Mouse (Mus musculus): Measurements from ENCODE around the gene Gpr182. TPM values are rescaled to one million over a fixed set of nuclear protein-coding genes. Genes with fewer than 3 reads are reported as not detected.

Gene Gpr182
- polyA plus RNA-seq, 1 experiment from 2014 or later: 0.67 TPM

DNA sequence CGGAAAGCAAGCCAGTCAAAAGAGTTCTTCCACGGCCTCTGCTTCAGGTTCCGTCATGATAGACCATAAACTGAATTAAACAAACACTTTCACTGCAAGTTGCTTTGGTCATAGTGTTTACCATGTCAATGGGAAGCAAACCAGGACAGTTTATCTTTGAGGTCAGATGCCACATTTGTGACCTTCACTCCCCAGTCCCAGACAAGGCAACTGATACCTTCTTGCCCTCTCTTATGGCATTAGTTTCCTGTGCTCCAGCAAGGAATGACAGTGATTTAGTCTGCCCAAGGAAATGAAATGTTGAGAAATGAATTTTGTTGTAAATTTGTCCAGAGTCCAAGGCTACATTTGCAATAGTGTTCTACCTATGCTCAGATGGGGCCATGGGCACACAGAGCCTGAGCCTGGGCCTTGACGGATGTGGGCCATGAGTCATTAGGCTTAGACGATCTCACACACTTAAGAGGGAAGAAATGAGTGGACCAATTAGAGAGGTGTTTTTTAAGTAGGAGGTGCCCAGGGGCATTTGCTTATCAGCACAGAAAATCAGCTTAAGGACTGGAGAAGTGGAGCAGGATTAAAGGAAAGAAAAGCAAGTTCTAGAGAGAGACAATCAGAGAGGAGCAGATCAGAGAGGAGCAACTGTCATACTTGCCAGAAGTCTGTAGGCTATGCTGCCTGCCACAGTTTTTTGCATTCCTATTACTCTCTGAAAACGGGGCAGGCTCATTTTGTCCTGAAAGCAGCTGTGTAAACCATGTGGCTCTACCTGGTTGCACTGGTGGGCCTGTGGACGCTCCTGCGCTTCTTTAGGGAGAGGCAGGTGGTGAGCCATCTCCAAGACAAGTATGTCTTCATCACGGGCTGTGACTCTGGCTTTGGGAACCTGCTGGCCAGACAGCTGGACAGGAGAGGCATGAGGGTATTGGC lies 7.9 kb upstream of the Gpr182 start, which contains the start of the genes Rdh1 and Rdh16f1:
Gene Rdh1 (plus strand): TSS at position 541 of the 930 bp plus-strand sequence.
Gene Rdh16f1 (plus strand): TSS at position 607 of the 930 bp plus-strand sequence.
- DNase-seq: no peak
- H3K9me3 ChIP-seq (ENCODE audit: control insufficient read depth, low read length): no peaks in the 10 kb centered on the region
- no peak within 1 kb of the TSS for H3K27ac ChIP-seq (replicated peaks; ENCODE audit: low read depth, low read length)
- no peaks in the 10 kb centered on the region for H3K4me1 ChIP-seq (ENCODE audit: control insufficient read depth, insufficient read depth, low read length)
- no peak within 1 kb of the TSS for H3K9ac ChIP-seq (replicated peaks; ENCODE audit: low read length)
- 81% methylated on average over 9 of the region's 9 CpGs for WGBS
- no peak within 1 kb of the TSS for H3K4me2 ChIP-seq (ENCODE audit: low read length)
- no peak for ATAC-seq (ENCODE audit: low FRiP score, low TSS enrichment)
- no peaks in the 10 kb centered on the region for H3K36me3 ChIP-seq (ENCODE audit: control insufficient read depth, insufficient read depth, low read length)
- no peak within 1 kb of the TSS for H3K4me3 ChIP-seq (replicated peaks; ENCODE audit: low read depth, low read length)
- H3K27me3 ChIP-seq (ENCODE audit: control insufficient read depth, insufficient read depth, low read length): no peaks in the 10 kb centered on the region

DNA sequence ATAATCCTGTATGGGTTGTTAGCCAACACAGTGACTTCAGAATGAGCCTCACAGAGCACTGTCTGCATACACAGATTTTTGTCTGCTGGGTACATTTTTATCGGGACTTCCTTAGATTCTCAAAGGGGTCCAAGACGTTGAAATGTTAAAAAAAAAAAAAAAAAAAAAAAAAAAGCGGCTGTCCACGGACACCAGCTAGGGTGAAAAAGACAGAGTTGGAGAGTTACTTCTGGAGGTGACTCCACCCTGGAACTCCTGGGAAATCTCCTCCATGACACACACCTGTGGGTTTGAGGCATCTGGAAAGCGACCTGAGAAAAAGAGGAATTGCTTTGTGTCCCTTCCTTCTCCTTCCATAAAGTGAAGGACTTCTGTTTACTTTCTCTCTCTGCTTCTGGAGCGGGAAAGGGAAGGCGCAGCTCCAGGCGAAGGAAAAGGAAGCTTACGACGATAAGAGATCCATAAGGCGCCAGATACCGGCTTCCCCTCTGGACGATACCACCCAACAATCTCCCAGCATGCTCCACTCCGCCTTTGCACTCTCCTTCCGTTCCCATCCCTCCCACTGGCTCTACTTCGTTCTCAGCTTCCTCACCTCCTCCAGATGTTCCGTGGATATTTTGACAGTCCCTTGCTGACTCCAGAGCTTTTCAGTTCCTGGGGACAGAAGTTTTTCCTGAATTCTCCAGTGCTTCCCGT lies 4.4 kb upstream of the Gpr182 start:
- no peak overlapping the region for H3K9ac ChIP-seq (replicated peaks; ENCODE audit: low read length)
- no peaks in the 10 kb centered on the region for H3K36me3 ChIP-seq (ENCODE audit: control insufficient read depth, insufficient read depth, low read length)
- WGBS: 56% methylated on average over 18 of the region's 18 CpGs
- no peaks in the 10 kb centered on the region for H3K9me3 ChIP-seq (ENCODE audit: control insufficient read depth, low read length)
- no peak overlapping the region for H3K4me3 ChIP-seq (replicated peaks; ENCODE audit: low read depth, low read length)
- peak overlapping the region; percentile 28 for H3K4me2 ChIP-seq (ENCODE audit: low read length)
- no peaks in the 10 kb centered on the region for H3K27me3 ChIP-seq (ENCODE audit: control insufficient read depth, insufficient read depth, low read length)
- ATAC-seq (ENCODE audit: low FRiP score, low TSS enrichment) (no peak), DNase-seq (no peak)
- H3K4me1 ChIP-seq (ENCODE audit: control insufficient read depth, insufficient read depth, low read length): no peaks in the 10 kb centered on the region
- H3K27ac ChIP-seq (replicated peaks; ENCODE audit: low read depth, low read length): no peak overlapping the region

DNA sequence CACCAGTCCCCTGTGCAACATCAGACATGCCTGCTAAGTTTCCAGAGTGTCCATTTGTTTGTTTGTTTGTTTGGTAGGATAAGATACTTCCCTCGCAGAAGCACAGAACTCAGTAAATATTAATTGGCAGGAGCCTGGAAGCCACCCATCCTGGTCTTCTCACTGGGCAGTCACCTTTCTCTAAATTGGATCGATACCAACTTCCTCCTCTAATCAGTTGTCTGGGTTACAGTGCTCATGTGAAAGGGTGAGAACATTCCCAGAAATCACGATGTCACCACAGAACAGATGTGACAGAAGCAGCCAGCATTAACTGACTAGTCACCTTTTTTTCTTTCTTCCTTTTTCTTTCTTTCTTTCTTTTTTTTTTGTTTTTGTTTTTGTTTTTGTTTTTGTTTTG lies 3.7 kb upstream of the Gpr182 start:
- H3K4me2 ChIP-seq (ENCODE audit: low read length): no peak overlapping the region
- H3K9me3 ChIP-seq (ENCODE audit: control insufficient read depth, low read length): no peaks in the 10 kb centered on the region
- no peaks in the 10 kb centered on the region for H3K27me3 ChIP-seq (ENCODE audit: control insufficient read depth, insufficient read depth, low read length)
- no peak for ATAC-seq (ENCODE audit: low FRiP score, low TSS enrichment)
- no peak overlapping the region for H3K27ac ChIP-seq (replicated peaks; ENCODE audit: low read depth, low read length)
- no peak for DNase-seq
- H3K4me1 ChIP-seq (ENCODE audit: control insufficient read depth, insufficient read depth, low read length): no peaks in the 10 kb centered on the region
- no peak overlapping the region for H3K9ac ChIP-seq (replicated peaks; ENCODE audit: low read length)
- H3K36me3 ChIP-seq (ENCODE audit: control insufficient read depth, insufficient read depth, low read length): no peaks in the 10 kb centered on the region
- whole genome bisulfite sequencing: 92% methylated on average over 3 of the region's 3 CpGs
- no peak overlapping the region for H3K4me3 ChIP-seq (replicated peaks; ENCODE audit: low read depth, low read length)

DNA sequence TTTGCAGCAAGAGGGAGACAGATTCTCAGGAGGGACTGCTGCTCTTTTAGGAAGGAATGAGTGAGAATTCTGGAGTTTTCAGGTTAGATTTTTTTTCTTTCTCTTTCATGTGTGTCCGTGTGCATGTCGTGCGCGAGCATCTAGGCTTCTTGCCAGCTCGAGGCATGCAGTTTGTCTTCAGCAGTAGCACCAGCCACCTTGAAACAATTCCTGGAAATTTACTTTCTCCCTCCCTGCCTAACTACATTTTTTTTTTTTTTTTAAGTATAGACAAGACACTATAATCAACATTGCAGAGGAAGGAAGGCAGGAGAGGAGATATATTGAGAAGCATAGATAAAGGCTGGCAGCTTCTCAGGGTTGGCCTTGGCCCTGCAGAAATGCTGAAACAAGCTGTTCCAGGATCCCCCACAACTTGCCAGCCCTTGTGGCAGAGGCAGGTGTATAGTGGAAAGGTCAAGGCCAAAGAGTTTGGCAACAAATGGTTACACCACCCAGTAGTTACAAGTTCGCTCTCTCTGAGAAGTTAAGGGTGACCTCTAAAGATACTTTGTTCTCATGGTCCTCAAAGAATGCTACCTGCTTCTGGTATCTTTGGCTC lies 3.1 kb upstream of the Gpr182 start:
- DNase-seq: no peak
- no peaks in the 10 kb centered on the region for H3K27me3 ChIP-seq (ENCODE audit: control insufficient read depth, insufficient read depth, low read length)
- no peaks in the 10 kb centered on the region for H3K9me3 ChIP-seq (ENCODE audit: control insufficient read depth, low read length)
- H3K9ac ChIP-seq (replicated peaks; ENCODE audit: low read length): no peak overlapping the region
- H3K4me3 ChIP-seq (replicated peaks; ENCODE audit: low read depth, low read length): no peak overlapping the region
- ATAC-seq (ENCODE audit: low FRiP score, low TSS enrichment): no peak
- H3K4me2 ChIP-seq (ENCODE audit: low read length): no peak overlapping the region
- no peaks in the 10 kb centered on the region for H3K4me1 ChIP-seq (ENCODE audit: control insufficient read depth, insufficient read depth, low read length)
- H3K36me3 ChIP-seq (ENCODE audit: control insufficient read depth, insufficient read depth, low read length): no peaks in the 10 kb centered on the region
- WGBS: 85% methylated on average over 6 of the region's 6 CpGs
- H3K27ac ChIP-seq (replicated peaks; ENCODE audit: low read depth, low read length): no peak overlapping the region

DNA sequence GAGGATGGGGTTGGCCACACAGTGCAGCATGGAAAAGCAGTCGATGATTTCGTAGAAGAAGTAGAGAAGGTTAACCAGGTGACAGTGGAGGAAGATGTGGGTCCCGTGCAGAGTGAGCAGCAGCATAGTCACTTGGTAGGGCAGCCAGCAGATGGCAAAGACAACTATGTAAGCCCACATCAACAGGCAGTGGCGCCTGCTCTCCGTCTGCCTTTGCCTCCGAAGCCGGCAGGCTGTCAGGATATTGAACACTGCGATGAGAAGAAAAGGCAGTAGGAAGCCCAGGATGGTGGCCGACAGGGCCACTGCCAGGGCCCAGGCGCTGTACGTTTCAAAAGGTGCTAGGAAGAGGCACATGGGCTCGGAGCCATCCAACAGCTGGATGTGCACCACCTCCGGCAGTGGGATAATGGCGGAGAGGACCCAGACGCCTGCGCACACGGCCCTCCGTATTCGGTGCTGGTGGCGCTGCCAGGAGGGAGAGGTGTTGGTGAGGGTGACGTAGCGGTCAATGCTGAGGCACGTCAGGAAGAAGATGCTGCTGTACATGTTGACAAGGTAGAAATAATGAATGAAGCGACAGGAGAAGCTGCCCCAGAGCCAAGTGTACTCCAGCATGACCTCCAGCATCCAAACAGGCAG lies 1.3 kb downstream of the Gpr182 start:
- Histone ChIP-seq H3K27me3 (ENCODE audit: control insufficient read depth, insufficient read depth, low read length) (no peaks in the 10 kb centered on the region), H3K4me2 (ENCODE audit: low read length) (peak overlapping the region; percentile 39), H3K4me3 (replicated peaks; ENCODE audit: low read depth, low read length) (peak overlapping the region; percentile 11; the same call in 1 of the 2 replicates), H3K4me1 (ENCODE audit: control insufficient read depth, insufficient read depth, low read length) (no peaks in the 10 kb centered on the region), H3K36me3 (ENCODE audit: control insufficient read depth, insufficient read depth, low read length) (peaks cover 31% of the 10 kb centered on the region), H3K27ac (replicated peaks; ENCODE audit: low read depth, low read length) (no peak overlapping the region), H3K9me3 (ENCODE audit: control insufficient read depth, low read length) (no peaks in the 10 kb centered on the region), H3K9ac (replicated peaks; ENCODE audit: low read length) (no peak overlapping the region)
- ATAC-seq (ENCODE audit: low FRiP score, low TSS enrichment) (no peak), DNase-seq (no peak)
- WGBS: 49% methylated on average over 24 of the region's 24 CpGs

DNA sequence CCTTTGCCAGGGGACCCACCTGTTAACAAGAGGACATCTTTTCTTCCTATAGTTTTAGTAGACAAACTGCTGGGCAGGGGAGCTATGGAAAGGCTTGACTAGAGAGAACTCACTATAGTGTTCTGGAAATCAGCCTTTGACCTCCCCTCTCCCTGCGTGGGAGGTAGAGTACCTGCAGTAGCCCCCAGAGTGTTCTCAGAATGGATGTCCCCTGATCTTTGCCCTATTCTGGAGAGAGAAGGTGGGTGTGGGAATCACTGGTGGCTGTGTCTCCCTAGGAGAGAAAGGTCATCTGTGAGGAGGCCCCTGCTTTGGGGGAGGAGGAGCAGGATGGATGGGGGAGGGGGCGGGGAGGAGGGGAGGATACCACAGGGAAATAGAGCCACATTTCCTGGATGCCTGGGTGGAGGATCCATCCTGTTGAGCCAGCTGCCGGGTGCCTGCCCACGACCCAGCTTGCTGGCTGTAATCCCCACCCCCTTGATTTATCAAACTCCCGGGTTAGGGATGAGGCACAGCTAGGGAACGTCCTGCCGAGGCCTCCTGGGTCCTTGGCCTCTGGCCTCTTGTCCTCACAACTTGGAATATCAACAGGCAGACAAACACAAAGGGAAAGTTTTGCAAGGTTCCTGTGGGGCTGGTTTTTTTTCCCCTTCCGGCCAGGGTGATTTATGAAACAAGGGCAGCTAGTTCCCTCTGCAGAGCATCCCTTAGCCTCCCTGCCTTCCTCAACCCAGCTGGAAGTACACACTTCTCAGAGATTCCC lies 2.5 kb downstream of the Gpr182 start:
- DNase-seq (no peak), ATAC-seq (ENCODE audit: low FRiP score, low TSS enrichment) (no peak)
- Histone ChIP-seq H3K36me3 (ENCODE audit: control insufficient read depth, insufficient read depth, low read length) (peaks cover 43% of the 10 kb centered on the region), H3K27me3 (ENCODE audit: control insufficient read depth, insufficient read depth, low read length) (no peaks in the 10 kb centered on the region), H3K9me3 (ENCODE audit: control insufficient read depth, low read length) (no peaks in the 10 kb centered on the region), H3K4me1 (ENCODE audit: control insufficient read depth, insufficient read depth, low read length) (no peaks in the 10 kb centered on the region), H3K9ac (replicated peaks; ENCODE audit: low read length) (no peak overlapping the region), H3K27ac (replicated peaks; ENCODE audit: low read depth, low read length) (no peak overlapping the region), H3K4me2 (ENCODE audit: low read length) (no peak overlapping the region), H3K4me3 (replicated peaks; ENCODE audit: low read depth, low read length) (no peak overlapping the region)
- WGBS: 10% methylated on average over 8 of the region's 8 CpGs

DNA sequence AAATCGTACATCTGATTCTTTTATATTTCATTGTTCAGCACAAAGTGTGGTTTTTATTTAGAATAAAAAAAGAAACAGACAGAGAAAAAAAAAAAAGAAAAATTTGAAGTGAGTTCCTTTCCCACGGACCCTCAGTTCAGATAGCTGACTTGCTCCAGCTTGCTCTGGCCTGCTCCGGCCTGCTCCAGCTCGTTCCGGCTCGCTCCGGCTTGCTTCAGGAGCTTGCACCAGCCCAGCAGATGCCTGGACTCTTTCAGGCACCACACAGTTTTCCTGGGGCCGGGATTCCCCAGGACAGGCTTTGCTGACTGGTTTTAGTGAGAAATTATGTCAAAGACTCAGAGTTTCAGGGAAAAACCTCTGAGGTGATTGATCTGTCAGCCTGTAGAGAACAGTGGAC lies 4.3 kb downstream of the Gpr182 start:
- no peaks in the 10 kb centered on the region for H3K4me1 ChIP-seq (ENCODE audit: control insufficient read depth, insufficient read depth, low read length)
- H3K9ac ChIP-seq (replicated peaks; ENCODE audit: low read length): no peak overlapping the region
- H3K9me3 ChIP-seq (ENCODE audit: control insufficient read depth, low read length): no peaks in the 10 kb centered on the region
- WGBS: 97% methylated on average over 8 of the region's 8 CpGs
- H3K27ac ChIP-seq (replicated peaks; ENCODE audit: low read depth, low read length): no peak overlapping the region
- no peaks in the 10 kb centered on the region for H3K27me3 ChIP-seq (ENCODE audit: control insufficient read depth, insufficient read depth, low read length)
- H3K4me2 ChIP-seq (ENCODE audit: low read length): no peak overlapping the region
- DNase-seq (no peak), ATAC-seq (ENCODE audit: low FRiP score, low TSS enrichment) (no peak)
- peaks cover 61% of the 10 kb centered on the region for H3K36me3 ChIP-seq (ENCODE audit: control insufficient read depth, insufficient read depth, low read length)
- no peak overlapping the region for H3K4me3 ChIP-seq (replicated peaks; ENCODE audit: low read depth, low read length)

DNA sequence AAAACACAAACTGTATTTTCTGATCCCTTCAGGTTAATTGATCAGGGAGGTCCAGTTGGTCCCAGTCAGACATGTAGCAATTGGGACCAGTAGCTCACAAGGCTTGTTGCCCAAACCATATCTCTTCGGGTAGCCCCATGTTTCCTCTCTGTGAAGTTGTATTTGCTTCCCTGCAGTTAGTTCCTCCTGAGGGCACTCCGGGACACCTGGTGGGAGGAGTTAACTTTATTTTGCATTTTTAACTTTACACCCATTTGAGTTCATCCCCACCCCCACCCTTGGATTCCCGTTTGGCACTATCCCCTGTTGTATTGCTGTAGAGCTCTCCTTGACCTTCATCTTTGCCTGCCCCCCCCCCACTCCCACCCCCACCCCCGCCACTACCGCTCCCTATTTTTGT lies 5.6 kb downstream of the Gpr182 start:
- Histone ChIP-seq H3K27ac (replicated peaks; ENCODE audit: low read depth, low read length) (no peak overlapping the region), H3K4me2 (ENCODE audit: low read length) (no peak overlapping the region), H3K4me1 (ENCODE audit: control insufficient read depth, insufficient read depth, low read length) (peaks cover 2% of the 10 kb centered on the region), H3K27me3 (ENCODE audit: control insufficient read depth, insufficient read depth, low read length) (no peaks in the 10 kb centered on the region), H3K9me3 (ENCODE audit: control insufficient read depth, low read length) (no peaks in the 10 kb centered on the region), H3K36me3 (ENCODE audit: control insufficient read depth, insufficient read depth, low read length) (peaks cover 69% of the 10 kb centered on the region), H3K4me3 (replicated peaks; ENCODE audit: low read depth, low read length) (no peak overlapping the region), H3K9ac (replicated peaks; ENCODE audit: low read length) (no peak overlapping the region)
- ATAC-seq (ENCODE audit: low FRiP score, low TSS enrichment): no peak
- DNase-seq: no peak
- 87% methylated on average over 5 of the region's 5 CpGs for WGBS

Measured in midbrain, embryonic 14.5 days (tissue).